Mouse (Mus musculus): ENCODE data around the gene Cpne5. TPM values are rescaled to one million over a fixed set of nuclear protein-coding genes. Genes with fewer than 3 reads are reported as not detected.
A peak's percentile ranks its signal among the peaks of the same experiment; 100 is the strongest.

Cpne5 gene
- total RNA-seq, 2 experiments from 2014 or later, result 0.17 to 0.76 TPM

GRCm38 (mm10) chr17:29210037-29210436 lies 27.9 kb downstream of the Cpne5 start:
- no peak for DNase-seq

DNA sequence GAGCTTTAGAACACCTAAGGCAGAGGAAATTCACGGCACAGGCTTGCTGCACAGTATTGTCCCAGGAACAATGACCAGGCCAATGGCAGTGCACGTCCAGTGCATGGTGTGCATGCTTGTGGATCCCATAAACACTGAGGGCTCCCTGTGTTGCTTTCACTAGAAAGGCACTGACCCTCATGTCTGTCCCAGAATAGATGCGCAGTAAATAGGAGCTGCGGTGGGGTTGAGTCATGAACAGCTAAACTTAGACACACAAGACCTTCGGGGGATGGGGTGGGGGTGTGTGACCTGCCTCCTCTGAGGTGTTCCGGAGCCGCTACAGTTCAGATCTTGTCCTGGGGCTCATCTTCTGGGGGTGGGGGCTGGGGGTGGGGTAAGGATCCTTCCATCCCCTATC lies 31.9 kb downstream of the Cpne5 start:
- DNase-seq, result no peak

DNA sequence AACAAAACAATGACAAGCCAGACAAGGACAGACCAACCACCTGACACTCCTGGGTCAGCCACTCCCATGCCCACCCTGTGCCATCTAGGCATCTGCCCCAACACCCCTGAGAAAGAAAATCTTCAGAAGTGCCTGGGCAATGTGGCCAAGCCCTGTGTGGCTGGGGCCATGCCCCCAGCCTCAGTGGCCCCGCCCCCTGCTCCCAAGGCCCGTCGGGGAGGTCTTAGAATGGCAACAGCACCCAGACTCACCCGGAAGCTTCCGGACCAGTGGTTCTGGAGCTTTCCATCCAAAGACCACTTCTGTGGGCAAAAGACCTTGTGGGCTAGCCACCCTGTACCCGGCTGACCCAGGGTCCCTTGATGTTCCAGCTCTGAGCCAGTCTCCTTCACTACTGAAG lies 35.4 kb downstream of the Cpne5 start:
- DNase-seq, result no peak

DNA sequence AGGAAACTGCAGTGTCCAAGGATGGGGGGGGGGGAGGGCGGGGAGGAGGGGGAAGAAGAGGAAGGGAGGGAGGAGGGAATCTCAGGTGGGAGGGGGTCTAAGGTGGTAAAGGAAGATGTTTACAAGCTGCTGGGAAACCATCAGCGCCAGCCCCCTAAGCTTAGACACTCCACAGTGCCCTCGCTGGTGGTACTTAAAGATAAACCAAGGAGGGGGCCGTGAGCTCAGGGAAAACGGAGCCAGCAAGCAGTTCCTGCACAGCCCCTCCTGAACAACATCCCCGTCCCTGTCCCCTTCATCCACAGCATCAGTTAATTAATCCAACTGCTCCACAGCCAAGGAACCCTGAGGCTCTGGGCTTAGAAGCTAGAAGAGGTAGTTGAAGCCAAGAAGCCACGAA lies 38.1 kb downstream of the Cpne5 start:
- DNase-seq, result no peak

GRCm38 (mm10) chr17:29199151-29199800 lies 38.7 kb downstream of the Cpne5 start:
- no peak for DNase-seq

- no peak for DNase-seq
Measured at GRCm38 (mm10) chr17:29195579-29195978, 42.4 kb downstream of the Cpne5 start.

DNA sequence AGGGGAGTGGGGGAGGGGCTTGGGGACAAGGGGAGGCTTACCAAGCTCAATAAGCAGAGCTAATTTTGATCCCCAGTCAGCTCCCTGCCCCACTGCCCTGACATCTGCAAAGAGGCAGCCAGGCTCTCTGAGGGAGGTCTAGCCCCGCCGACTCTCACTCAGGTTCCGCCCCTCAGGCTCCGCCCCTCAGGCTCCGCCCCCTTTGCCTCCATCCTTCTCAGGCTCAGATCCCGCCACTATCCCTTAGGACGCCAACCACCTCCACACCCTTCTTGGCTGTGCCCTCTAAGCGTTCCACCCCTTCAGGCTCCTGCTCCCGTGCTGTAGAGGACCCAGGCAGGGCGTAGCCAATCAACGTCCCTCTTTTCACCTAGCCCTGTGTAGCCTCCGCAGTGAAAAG lies 49.0 kb downstream of the Cpne5 start:
- no peak for DNase-seq

GRCm38 (mm10) chr17:29186989-29187859 lies 50.7 kb downstream of the Cpne5 start:
- no peak for DNase-seq

DNA sequence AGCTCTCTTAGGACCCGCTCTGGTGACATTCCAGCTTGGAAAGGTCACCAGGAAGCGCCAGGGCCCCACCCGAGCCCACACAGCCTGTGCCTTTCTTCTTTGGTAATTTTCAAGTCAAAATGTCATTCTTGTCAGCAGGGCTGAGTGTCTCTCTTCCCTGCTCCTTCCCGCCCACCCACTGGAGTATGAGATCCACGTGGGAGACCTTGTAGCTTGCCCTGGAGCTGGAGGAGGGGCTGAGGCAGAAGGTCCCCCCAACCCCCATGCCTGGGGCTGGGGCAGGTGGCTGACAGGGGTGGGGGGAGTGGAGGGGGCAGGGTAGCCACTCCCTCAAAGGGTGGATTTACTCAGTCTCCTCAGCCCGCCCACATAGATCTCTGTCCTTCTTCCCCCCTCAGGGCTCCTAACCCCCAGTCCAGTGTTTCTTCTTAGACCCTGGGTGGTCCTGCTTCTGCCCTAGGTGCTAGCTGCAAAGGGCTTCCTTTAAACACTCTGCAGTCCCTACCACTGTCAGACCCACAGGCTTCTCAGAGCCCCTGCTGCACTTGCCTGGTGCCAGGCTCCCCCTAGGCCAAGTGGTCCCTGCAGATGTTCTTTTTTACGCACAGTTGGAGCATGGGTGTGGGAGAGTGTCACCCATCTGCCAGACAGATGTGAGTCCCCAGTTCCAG lies 52.5 kb downstream of the Cpne5 start:
- no peak for DNase-seq

DNA sequence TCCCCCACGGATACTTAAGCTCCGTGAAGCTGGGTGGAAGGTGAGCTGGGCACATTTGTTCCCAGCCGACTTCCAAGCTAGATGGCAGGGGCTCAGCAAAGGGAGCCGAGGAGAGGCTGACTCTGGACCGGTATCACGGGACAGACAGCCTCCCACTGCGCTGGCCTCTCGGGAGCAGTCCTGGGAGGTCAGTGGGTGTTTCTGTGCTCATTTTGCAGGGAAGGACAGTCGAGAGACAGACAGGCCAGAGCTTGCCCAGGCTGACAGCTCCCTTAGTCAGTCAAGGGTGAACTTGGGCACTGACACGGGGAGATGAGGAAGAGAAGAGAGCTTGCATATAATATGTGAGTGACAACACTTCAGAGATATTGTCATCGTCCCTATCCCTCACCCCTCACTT lies 54.8 kb downstream of the Cpne5 start:
- no peak for DNase-seq

DNA sequence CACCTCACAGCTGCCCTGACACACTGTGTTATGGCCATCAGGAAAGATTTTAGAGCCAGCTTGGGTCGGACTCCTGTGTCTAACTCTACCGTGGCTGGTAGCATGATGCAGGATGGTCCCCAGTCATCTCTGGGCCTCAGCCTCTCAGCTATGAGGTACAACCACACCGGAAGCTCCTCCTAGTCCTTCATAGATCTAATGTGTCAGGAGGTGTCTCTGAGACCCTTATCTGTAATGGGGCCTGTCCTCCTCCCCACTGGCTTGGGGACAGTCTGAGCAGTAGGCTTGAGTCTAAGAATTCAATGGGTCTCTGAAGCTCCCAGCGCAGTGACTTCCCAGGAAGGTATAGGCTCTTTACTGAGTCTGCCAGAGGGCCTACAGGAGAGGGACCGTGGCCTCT lies 56.2 kb downstream of the Cpne5 start:
- DNase-seq, result no peak

- DNase-seq, result no peak
Measured at GRCm38 (mm10) chr17:29180406-29181127, 57.4 kb downstream of the Cpne5 start.

DNA sequence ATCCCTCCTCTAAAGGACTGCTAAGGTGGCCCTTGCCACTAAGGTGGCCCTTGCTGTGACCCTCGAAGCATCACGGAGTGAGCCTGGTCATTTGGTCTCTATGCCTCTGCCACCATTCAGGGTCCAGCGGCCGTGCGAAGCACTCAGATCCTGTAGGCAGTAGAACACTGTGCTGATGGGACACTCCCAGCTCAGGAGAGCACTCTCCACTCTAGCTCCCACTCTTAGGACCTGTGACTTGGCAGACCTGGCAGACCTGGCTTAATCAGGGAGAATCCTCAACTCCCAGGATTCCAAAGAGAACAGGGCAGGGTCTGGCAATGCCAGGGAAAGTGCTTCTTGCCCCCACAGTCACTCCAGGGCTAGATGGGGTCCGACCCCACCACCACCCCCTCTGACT lies 58.0 kb downstream of the Cpne5 start:
- no peak for DNase-seq

GRCm38 (mm10) chr17:29178503-29179059 lies 59.4 kb downstream of the Cpne5 start:
- no peak for DNase-seq

- DNase-seq, result peak; percentile 69 to 81
Measured at GRCm38 (mm10) chr17:29176391-29177267, 61.3 kb downstream of the Cpne5 start.

DNA sequence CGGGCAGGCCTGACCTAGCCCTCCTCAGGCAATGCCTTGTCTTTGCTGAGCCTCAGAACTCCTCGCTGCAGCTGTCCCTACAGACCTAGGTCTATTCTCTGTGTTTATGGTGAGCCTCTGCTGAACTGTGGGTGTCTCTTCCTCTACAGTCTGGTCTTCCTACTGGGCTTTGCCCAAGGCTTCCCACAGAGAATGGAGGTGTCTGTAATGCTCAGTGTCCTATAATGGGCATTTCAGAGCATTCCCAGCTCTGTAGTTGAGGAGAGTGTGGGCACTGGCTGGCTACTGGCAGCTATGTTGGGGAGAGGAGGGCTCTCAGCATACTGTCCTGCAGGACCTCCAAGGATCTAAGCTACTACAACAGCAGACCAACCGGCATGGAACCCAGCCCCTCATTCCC lies 62.3 kb downstream of the Cpne5 start:
- DNase-seq, result no peak

- DNase-seq, result no peak
Measured at GRCm38 (mm10) chr17:29173165-29173564, 64.8 kb downstream of the Cpne5 start.

DNA sequence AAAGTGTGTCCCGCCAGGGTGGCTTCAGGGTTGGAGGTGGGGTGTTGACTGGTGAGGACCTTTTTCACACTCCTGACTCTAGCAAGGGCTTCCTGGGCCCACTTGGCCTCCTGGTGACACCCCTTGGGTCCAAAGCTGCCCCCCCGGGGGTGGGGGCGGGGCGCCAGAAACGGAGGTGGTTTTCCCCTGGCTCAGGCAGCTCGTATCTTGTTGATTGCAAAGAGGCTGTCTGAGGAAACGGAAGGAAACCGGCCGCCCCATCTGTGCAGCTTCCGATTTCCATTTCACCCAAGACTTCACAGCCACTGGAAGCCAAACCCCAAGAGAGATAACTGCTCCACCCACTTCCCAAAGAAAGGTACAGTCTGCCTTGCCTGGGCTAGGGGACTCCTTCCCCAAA lies 65.9 kb downstream of the Cpne5 start:
- DNase-seq, result peak in 1 of 2 experiments; percentile 53

DNA sequence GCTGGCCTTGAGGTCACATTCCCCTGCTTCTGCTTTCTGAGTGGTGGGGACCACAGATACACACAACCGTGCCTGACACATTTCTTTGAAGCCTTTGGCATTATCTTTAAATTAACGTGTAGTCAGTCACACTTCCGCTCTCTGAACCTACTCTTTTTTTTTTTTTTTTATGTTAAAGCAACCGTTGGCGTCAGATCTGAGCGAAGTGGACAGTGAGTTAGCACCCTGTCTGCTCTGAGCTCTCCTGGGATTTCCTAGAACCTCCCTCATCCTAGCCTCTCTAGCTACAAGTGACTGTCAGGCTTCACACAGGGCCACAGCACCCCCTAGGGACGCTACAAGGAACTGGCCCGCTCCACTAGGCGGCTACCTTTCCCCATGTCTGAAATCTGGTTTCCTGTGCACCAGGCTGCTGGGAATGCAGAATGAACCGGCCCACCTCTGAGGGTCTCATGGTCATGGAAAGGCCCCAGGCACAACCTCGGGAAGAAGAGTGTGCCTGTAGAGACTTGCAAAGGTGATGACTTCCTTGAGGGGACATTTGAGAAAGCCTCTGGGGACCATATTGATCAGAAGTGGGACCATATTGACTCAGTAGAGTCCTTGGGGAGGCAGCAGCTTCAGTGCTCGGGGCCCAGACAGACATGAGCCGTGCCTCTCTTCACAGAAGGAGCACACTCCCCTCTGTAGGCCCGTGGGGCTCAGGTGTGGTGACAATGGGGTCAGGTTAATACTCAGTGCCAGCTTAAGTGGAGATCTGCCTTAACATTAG lies 66.8 kb downstream of the Cpne5 start:
- DNase-seq, result peak; percentile 86 to 90

DNA sequence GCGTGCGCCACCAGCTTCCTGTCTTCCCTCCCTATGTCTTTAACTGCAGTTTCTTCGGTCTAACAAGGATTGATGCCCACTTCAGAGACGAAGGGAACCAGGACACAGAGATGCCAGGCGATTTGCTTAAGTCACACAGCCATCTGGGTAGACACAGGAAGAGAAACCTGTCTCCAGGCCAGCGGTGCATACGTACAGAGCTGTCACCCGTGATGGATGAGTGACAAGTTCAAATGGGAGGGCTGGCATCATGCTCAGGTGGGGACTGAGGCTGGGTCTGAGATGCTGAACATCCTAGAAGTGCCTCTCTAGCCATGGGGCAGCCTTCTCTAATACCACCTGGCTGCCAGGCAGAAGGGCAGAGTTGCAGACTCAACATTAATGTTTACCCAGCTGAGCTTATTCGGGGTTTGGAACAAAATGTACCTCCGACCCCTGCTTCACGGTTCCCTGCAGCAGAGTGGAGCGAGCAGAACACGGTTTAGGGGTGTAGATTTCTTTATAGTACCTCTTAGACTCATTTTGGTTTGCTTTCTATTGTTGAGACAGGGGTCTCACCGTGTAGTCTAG lies 67.5 kb downstream of the Cpne5 start:
- DNase-seq, result no peak

Measured in adrenal gland, postnatal 36 days (tissue).